In the genomic region with DNA sequence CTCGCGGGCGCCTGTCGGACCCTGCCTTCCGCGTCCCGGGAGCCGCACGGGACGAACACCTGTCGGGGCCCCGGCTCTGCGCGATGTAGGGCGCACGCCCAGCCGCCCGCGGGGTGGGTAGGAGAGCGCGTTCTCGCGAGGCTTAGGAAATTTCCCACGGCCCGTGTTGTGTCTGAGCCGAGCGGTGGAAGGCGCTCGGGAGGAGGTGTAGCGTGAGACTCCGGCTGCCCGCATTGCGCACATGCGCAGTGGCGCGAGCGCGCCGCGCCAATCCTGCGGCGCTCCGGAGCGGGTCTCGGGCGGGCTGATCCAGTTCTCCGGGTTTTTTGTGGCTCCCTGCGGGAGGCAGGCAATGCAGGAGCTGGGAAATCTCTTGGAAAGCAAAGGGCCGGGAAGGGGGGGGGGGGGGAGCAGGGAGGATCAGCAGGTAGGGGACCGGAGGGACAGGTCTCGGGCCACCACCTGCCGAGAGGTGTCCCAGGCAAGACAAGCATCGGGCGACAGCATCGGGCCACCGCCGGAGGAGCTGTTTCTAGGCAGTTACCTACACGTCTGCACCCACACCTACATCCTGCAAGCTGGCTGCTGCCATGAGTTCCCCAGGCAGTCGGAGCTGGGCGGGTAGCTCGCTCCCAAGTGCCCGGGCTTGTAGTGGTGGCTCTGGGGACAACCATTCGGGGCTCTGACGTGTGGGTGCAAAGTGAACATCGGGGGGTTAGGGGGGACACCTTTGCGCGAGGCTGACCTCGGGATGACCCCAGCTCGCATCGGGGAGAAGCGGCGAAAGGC, we compare ENCODE assay signal across 8 mouse cellular contexts.
DNase-seq lines count a peak whose midpoint lies in the region; ATAC-seq and TF ChIP-seq lines count a peak whose summit lies in the region.

No protein-coding gene starts in this region.

- CTCF ChIA-PET in Patski (lab: Charles Lee), result interaction anchor here (0.9 to 2.2 kb wide), 8 partner anchors 9 to 210 kb away, joined by 3 to 9 read pairs (median 4); no protein-coding TSS in a partner anchor

- no peaks in the 10 kb centered on the region for H3K9me3 ChIP-seq in hindbrain, embryonic 13.5 days

- H3K4me3 ChIP-seq in hindbrain, embryonic 13.5 days, result peak overlapping the region; percentile 89

- peak; percentile 81 for ATAC-seq in Patski
- peak; percentile 92 for ATAC-seq in hindbrain, embryonic 13.5 days (ENCODE audit: low FRiP score)

- DNase-seq in Patski (ENCODE audit: low read depth, low spot score), result peak; percentile 87
- DNase-seq in cerebellum, postnatal 14 days, result peak; percentile 98 to 99
- DNase-seq in frontal cortex, postnatal 14 days (ENCODE audit: low spot score in 2 of 2), result peak; percentile 92 to 93
- DNase-seq in layer of hippocampus, postnatal 25 days (ENCODE audit: extremely low spot score in 1 of 2, low spot score in 1 of 2), result peak; percentile 93 to 95
- DNase-seq in lung, postnatal 25 days (ENCODE audit: low spot score), result peak; percentile 96
- peak; percentile 98 for DNase-seq in retina, embryonic 14.5 days (ENCODE audit: low spot score)
- peak; percentile 96 for DNase-seq in thymus, postnatal 4 days

- no peaks in the 10 kb centered on the region for H3K36me3 ChIP-seq in hindbrain, embryonic 13.5 days

- peak overlapping the region; percentile 83 for H3K4me2 ChIP-seq in hindbrain, embryonic 13.5 days

- no peaks in the 10 kb centered on the region for H3K27me3 ChIP-seq in Patski
- peaks cover 3% of the 10 kb centered on the region for H3K27me3 ChIP-seq in hindbrain, embryonic 13.5 days

- H3K27ac ChIP-seq in hindbrain, embryonic 13.5 days, result peak overlapping the region; percentile 98

- in situ Hi-C loops in Patski (cut with MboI; ENCODE audit: low pct_unique_long_range_greater_than_20kb), result no loop called here

- POLR2A ChIA-PET in Patski (lab: Charles Lee), result interaction anchor here (0.6 to 1.0 kb wide), 3 partner anchors 10 to 126 kb away, joined by 3 read pairs; no protein-coding TSS in a partner anchor

- under 1% methylated on average over 65 of the region's 72 CpGs for WGBS in hindbrain, embryonic 13.5 days

- H3K4me1 ChIP-seq in hindbrain, embryonic 13.5 days (replicated peaks), result peaks cover 32% of the 10 kb centered on the region

- peak overlapping the region; percentile 97 for H3K9ac ChIP-seq in hindbrain, embryonic 13.5 days

- no peak for TF ChIP-seq CTCF in Patski (IDR thresholded peaks at IDR 0.05)

Comparison
In these comparisons a context has a peak if more than half of its experiments do, and no peak if none do; other contexts are left out.
1. Peak in every context shown above with its lines: DNase-seq, ATAC-seq, H3K4me3 ChIP-seq and H3K27ac ChIP-seq.